Mouse (Mus musculus) granulocyte monocyte progenitor cell, adult 5-6 weeks (primary cell): ENCODE measurements at regions not wholly inside any gene's neighbourhood (a gene's known extent, or its start where the extent isn't known, plus 50 kb on each side); places are given as distances from the start of the nearest gene placed in this dataset.
A peak's percentile ranks its signal among the peaks of the same experiment; 100 is the strongest.

ENCODE experiments used
- ATAC-seq: replicated peaks from 2 replicates; pipeline ENCODE4 v1.8.0; 2016; ENCODE audit warnings: mild to moderate bottlenecking, moderate TSS enrichment, inconsistent platforms; ENCODE audit not compliant: poor library complexity, severe bottlenecking

DNA sequence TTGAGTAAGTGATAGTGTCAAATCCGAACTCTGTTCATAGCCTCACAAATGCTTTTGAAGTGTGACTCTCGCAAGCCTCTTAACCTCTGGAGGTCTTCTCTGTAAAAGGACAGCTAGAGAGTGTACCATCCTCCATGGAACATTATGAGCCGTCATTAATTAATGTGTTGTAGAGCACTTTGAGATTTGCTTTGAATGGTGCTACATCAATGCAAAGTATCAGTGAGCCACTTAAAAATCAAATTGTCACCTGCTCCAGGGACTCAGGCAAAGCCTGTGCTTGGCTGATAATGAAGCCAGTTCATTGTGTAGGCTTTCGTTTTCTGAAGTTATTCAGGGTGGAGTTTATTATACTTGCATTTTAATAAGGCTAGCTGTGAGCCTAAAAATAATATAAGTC is 801.8 kb upstream of the B3galt2 start:
- ATAC-seq, result no peak

DNA sequence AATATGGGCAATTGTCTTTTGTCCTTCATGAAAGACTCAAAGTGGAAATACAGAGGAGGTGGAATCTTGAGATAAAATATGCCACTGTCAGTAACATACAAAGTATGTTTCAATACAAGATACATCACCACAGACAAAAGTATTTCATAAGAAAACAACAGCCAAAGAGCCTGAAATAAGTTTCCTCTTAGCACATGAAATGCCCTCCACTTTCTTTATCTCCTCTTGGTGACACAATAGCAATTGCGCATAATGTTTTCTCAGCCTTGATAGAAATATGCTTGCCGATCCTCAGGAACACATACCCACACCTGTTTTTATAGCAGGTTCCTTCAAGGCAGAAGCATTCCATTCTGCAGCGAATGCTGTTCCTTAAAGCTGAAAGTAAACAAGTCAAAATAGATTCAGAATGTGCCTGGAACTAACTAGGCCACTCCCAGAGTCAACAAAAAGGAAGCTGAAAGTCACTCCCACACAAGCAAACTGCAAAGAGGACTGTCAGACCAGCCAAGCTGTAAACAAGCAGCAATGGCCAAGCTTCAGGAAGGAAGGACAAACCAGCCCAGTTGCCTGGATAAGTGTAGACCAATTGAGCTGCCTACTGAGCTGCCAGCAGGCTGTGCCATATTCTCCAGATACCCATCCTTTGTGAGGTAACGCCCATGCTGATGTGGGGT is 773.3 kb upstream of the B3galt2 start:
- peak; percentile 44; the same call in 1 of the 2 replicates for ATAC-seq

DNA sequence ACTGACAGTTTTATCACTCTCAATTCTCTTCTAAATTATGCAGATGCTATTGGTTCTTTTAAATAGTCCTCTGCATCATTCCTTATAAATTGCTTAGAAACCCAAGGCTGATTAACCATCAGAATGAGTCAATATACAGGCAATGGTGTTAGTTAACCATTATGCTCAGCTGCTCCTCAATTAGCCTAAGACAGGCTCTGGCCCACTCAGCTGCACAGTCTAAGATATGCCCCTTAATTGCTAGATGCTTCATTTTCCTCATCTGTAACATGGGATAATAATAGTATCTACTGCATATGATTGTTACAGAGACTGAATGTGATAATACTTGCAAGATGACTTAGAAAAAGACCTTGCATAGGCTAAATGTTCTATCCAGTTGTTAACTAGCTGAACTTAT is 748.6 kb upstream of the B3galt2 start:
- no peak for ATAC-seq

DNA sequence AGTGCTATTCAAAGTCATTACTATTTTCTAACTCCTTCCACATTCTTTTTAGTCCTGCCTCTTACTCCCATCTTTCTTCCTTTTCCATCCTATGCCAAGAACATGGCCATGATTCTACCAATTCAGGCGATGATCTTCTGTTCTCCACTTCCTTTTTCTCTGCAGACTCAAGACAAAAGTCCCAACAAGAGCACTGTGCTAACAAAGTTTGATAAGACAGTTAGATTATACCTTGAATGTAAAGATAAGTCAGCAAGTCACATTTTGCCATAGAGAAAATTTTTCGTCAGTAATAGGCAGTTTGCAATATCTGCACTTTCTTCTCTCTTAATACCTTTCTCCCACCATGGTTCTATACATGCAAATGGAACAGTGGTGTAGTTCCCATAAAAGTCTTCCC is 747.3 kb upstream of the B3galt2 start:
- no peak for ATAC-seq

DNA sequence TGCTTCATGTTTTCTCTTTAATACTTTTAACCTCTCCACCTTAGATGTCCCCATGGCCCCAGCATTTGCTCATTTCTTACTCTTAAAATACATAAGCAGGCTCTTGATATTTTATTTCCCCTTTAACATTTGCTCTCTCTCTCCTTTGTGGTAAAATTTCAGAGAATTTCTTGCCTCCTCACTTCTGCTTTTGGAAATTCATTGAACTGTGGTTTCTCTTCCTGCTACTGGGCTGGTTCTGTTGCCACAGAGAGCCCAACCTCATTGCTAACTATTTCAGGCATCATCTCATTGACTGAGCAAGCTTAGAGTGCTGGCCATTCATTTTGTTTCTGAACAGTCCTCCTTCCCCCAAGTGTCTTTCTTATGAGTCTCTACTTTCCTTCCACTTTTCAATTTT is 746.3 kb upstream of the B3galt2 start:
- peak; percentile 98 for ATAC-seq

DNA sequence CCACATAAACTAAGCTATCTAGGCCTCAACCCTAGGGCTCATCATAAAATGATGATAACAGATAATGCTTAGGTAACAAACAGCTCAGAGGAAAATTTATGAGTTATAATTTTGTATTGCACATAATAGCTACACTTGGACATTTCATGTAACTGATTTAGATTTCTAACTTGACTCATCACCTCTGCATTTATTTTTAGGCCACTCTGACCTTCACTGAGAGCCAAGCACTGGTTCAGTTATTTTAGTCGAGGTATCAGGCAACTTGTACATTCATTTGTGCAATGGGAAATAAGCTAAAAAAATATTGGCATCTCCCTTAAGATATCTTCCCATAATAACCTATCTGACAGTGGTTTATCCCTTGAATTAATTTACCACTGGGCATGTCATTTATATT is 745.4 kb upstream of the B3galt2 start:
- ATAC-seq, result no peak

DNA sequence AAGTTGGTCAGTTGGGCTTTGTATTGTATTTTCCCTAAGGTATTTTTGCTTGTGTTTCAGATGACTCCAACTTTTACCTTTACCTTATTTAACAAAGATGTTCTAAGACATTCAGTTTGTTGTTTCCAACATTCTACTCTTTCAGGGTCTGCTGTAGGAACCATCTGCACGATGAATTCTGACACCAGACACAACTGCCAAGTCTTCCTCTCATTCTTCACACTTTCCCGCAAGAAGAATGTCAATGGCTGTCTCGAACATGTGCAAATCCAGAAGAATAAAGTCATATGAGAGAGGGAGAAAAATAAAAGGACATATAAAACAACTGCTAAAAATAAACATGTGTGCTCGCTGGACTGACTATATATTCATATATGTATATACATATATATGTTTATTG is 730.6 kb upstream of the B3galt2 start:
- no peak for ATAC-seq

DNA sequence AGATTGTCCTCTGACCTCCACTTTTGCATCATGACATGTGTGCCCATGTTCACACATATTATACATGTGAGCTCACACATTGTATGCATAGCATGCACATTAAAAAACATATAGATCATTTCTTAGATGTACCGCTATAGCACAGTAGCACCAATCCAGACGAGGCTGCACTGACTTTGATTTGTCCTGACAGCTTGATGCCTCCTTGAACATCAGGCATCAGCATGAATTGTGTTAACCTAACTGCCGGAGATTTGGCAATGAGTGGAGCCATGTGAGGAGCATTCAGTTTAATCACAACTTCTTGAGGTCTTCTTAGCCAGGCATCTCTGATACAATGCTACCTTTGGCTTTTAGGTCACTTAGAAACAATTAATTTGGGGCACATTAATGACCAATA is 683.8 kb upstream of the B3galt2 start:
- ATAC-seq, result no peak

DNA sequence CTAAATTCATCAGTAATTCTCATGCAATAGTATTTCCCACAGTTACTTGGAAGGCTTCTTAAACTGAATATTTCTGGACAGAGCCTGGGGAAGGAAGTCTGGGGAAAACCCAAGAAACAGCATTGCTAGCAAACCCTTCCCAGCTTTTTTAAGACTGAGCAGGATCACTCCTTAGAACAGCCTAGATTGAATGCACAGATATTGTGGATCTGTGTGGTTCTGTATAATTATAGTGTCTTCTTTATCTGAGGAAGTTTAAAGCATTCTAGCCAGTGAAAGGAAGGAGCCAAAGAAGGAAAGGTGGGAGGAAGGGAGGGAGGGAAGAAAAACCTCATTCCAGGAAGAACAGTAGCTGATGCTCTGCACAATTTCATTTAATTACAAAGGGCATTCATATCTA is 669.0 kb upstream of the B3galt2 start:
- no peak for ATAC-seq

DNA sequence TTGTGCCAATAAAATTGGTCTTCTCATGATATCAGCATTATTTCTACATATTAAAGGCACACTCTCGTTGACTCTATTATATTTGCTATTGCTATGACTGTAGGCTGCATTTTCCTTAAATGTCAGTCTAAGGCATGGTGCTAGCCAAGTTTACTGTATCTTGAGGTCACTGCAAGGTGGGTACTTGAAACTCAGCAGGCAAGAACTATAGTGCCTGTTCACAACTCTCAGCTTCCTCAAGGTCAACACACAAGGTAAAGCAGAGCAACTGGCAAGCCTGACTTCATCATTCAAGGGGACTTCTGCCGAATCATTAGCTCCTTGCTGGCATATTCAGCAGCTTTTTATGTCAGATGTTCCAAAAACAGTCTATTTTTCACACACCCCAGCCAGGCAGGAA is 667.1 kb upstream of the B3galt2 start:
- no peak for ATAC-seq

DNA sequence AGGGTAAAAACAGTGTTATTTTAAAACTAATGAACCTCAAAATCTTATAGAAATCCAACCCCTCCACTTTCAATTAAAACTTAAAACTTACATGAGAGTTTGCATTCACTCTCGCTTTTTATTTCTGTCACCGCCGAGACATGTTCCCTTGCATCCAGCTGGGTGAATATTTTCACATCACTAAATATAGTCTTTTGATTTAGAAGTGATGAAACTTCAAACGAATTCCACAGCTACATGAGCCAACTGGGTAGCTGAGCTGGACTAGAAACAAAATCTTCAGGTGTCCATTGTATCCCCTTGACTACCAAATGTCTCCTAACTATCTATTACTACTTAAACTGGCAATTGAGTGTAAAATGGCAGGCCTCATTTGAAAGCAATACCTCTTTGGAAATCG is 657.5 kb upstream of the B3galt2 start:
- no peak for ATAC-seq

DNA sequence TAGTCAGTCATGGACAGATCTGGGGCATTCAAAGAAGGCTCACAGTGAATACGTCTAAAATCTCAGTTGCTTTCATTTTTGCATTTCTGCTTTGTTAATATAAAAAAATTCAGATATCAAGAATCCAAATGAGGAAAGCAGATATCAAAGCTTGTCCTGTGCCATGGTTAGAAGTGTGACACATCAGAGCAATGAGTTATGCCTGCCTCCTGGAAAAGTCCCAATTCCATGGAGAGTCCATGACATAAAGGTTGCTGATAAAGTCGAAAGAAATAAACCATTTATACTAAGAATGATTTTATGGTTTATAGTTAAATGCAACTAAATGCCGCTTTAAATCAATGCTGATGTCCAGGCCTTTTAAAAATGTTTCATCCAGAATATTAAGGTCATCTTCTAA is 656.8 kb upstream of the B3galt2 start:
- no peak for ATAC-seq

DNA sequence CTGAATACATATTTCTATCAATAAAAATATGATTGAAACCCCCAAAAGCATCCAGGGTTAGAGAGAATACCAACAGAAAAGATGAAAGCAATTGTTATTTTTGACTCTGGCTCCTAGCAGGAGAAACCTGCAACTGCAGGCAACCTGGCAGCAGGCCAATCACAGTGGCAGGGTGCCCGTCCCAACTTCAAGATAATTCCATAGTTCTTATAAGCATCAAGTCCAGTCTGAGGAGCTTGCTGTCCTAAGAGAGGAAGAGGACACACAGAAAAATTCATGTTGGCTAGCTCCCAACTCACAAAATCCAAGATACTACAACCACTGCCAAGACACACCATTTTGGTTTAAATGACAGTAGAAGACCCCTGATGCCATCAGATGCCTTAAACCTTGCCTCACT is 654.9 kb upstream of the B3galt2 start:
- ATAC-seq, result no peak

DNA sequence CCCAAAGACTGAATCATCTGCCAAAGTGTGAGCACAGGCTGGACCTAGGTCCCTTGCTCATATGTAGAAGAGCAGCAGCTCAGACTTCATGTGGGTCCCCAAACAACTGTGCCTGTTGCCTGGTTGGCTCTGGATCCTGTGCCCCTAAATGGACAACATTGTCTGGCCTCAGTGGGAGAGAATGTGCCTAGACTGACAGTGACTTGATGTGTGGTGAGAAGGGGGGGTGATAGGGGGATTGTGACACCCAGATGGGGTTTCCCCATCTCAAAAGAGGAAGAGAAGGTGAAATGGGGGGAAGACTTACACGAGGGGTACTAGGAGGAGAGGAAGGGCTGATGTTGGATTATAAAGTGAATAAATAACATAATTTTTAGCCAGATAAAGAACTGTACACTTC is 640.2 kb upstream of the B3galt2 start:
- ATAC-seq, result peak; percentile 98

DNA sequence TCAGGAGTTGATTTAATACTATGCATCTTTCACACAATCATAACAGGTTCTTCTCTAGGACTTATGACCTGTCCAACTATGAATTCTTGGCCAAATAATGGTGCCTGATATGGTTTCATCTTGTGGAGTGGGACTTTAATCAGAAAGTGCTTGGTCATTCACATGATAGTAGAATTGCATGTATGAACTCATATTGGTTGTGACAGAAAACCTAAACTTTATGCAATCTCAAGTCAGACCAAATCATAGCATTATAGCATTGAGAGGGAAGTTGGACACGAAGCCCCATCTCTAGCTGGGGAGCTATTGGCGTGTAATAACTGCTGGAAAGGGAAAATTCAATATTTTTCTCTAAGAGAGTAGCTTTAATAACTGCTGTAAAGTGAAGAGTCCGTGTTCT is 639.4 kb upstream of the B3galt2 start:
- peak; percentile 85 for ATAC-seq

DNA sequence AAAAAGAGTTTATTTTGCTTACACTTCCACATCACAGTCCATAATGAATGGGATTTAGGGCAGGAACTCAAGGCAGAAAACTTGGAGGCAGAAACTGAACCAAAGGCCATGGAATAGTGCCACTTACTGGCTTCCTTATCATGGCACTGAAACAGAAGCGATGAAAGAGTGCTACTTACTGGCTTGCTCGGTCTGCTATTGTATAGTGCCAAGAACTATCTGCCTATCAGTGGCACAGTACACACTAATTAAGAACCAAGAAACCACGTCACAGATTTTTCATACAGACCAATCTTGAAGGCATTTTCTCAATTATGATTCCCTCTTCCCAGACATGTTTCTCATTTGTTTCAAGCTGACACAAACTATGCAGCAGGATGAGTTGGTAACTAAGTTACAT is 634.4 kb upstream of the B3galt2 start:
- no peak for ATAC-seq

DNA sequence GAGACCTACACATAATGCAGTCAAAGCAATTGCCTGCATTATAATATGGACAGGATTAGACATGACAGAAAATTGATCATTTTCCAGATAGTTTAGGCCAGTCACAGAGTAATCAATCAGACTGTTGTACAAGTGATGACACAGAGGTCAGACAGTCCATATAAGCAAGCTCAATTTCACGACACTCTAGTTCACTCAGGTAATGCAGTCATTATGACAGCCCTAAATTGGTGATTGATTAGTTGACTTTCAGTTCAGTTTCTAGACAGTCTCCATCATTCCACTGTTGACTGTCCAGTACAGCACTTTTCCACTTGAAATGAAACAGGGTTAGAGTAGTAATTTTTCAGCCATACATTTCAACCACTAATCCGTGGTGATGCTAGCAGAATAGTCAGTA is 620.5 kb upstream of the B3galt2 start:
- no peak for ATAC-seq

DNA sequence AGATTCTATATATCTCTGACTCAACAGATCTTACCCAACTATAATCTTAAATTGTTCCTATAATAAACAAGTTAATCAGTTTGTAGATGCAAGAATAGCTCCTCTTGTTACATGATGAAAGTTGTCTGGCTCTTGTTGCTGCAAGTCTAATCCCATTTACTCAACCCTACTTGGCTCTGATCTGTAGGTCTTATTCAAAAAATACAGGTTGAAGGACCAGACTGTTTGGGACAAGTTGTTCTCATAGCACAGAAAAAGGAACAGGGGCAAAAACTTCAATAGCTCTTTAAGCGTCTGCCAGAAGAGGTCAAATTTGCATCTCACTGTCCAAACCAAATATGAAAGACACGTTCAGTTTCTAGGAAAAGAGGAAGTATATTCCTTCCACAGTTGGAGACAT is 587.3 kb upstream of the B3galt2 start:
- no peak for ATAC-seq

DNA sequence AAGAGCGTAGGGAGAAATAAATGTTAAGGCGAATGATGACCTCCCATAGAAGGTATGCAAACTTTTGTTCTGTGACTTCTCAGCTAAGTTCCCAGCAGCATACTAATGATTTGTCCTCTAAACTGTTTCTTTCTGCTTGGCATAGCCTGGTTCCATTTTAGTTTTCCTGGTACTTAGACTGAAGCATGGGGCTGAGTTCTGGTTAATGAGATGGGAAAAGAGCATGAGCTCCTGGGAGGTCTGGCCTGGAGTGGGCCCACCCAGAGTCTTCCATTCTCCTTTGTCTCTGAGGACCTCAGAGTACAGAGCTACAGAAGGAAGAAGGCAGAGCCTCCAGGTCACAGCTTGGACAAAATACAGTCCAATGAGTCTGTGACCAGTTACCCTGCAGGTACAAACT is 586.9 kb upstream of the B3galt2 start:
- ATAC-seq, result no peak

DNA sequence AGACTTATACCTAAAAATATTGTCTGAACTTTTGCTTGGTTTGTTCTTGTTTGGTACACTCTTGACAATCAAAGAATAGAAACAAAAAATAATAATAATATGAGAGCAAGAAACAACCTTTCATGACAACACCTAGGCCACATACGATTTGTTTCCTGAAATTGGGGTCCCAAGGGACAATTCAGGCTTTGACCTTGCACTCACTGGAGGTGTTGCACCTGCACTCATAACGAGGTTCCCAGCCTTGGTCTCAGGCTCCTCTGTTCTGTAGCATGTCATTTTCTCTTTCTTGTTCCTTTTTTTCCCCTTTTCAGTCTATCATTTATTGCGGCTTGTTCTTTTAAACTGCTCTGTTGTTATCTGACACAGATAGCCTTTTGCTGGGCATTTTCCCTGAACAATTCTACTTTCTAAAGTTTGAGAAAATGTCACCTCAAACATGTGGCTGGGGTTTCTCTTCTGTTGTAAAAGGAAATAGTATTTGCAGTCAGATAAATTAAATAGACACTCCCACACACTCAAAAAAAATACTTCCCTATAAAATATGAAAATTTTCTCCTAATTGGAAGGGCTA is 585.9 kb upstream of the B3galt2 start:
- ATAC-seq, result no peak

DNA sequence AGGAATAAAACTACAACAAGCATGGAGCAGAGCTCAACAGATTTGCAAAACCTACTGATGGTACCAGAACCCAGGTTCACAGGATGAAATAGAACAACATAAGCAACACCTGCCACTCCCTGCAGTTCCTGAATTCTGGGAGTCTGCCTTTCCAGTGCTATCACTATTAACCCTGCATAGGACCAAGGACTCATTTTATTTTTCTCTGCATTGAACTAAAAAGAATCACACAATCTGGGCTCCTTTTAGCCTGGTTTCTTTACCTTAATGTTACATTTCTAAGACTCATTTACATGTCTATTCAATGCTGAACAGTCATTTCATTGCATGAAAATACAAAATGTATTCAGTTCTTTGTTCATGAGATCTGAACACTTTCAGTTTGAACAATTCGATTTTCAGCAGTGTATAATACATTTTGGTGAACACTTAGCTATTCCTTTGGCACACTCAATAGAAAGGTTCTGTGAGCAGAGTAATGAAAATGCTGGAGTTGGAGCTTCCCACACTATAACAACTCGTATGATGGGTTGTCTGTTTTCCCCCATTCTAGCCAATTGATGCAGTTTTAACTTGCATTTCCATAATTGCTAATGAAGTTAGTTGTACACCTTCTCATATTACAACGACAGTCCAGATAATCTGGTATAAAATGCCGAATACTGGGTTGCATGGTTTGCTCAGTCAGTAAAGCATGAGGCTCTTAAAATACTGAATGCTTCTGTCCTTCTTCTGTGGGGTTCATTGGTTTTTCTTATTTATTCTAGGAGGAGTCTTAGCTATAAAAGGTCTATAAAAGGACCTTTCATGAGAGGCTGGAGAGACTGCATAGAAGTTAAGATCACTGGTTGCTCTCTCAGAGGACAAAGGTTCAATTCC is 579.5 kb upstream of the B3galt2 start:
- no peak for ATAC-seq

DNA sequence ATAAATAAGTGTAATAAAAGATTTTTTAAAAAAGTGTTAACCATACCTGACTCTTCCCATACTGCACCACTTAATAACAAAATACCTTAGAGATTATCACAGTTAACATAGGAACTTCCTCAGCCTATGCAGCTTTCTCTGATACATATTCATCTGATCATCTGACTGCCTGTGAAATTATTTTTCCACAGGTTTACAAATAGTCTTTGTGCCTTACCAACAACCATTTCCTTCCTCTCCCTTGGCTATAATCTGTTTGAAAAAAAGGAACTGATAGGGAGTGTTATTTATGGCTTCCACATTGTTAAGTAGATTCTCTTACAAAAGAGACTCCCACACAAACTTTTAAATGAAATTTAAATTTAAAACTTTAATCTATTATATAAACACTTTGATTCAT is 575.0 kb upstream of the B3galt2 start:
- peak; percentile 83 for ATAC-seq
